Mouse (Mus musculus): ENCODE measurements around the gene Tmem30c.
"Not testable (repeated sequence)": the region's sequence is repeated elsewhere in the genome, so short reads cannot be mapped to it uniquely, and the experiment has no call there.

The Tmem30c gene

GRCm38 (mm10) chr16:57231937-57232310 lies 60.7 kb downstream of the Tmem30c start:
- not testable (repeated sequence) for DNase-seq (ENCODE audit: low read depth, low spot score)

- DNase-seq (ENCODE audit: low read depth, low spot score): peak; percentile 97
These were observed 61.4 kb downstream of the Tmem30c start, which contains the start of gene Tbc1d23 for GRCm38 (mm10) chr16:57231089-57231936. Tbc1d23 (minus strand) TSS chr16:57231504.

- DNase-seq (ENCODE audit: low read depth, low spot score): no peak
These were observed 66.2 kb downstream of the Tmem30c start for GRCm38 (mm10) chr16:57226444-57226843.

GRCm38 (mm10) chr16:57220361-57220760 lies 72.3 kb downstream of the Tmem30c start:
- no peak for DNase-seq (ENCODE audit: low read depth, low spot score)
